Mouse (Mus musculus) left cerebral cortex, adult 8-10 months (tissue): ENCODE data around the gene Jarid2. TPM values are rescaled to one million over a fixed set of nuclear protein-coding genes. Genes with fewer than 3 reads are reported as not detected.

Experiments
- DNase-seq, 2 experiments: peaks; one replicate each; pipeline ENCODE4 v3.0.0; 2022; ENCODE audit warnings: low spot score in 2 of 2
- total RNA-seq, 4 experiments: library from RNA; stranded (reverse); gene quantifications; 2 replicates each; pipeline ENCODE4 v1.2.4; 2022

Gene Jarid2
- total RNA-seq, 4 experiments from 2014 or later: 29.5 to 37.8 (median 33.3) TPM

DNA sequence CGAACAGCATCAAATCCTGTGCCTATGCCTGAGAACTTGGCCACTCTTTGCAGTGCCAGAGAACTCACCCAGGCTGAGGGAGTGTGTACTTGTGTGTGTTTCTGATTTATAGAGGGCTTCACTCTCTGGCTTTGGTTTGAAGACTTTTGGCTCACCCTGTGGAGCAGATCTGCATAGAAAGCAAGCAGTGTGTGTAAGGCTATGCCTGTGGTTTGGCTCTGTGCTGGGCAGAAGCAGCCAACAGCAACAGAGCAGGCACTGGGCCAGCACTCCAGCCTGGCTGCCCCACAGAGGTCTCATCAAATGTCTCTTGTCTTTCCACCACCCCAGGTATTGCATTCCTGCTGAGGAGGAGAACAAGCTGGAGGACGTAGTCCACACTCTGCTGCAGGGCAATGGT, 183.6 kb downstream of the Jarid2 start:
- DNase-seq: no peak

GRCm38 (mm10) chr13:44913560-44913959, 184.3 kb downstream of the Jarid2 start:
- DNase-seq: no peak

DNA sequence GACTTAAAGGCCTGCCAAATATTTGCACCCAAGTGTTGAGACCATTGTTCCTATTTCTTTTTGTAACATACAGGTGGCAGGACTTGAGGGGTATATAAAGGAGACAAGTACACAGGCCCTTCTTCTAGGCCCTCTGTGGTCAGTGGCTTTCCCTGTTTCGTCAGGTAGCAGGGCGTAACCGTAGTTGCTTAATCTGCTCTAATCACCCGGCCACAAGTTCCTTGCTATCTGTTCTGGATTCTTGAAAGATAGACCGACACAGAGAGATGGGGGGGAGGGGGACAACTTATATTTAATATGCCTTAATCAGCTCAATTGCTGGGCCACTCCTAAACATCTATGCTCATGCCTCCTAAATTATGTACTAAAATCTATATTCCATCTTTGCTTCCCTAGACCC, 186.1 kb downstream of the Jarid2 start:
- no peak for DNase-seq

DNA sequence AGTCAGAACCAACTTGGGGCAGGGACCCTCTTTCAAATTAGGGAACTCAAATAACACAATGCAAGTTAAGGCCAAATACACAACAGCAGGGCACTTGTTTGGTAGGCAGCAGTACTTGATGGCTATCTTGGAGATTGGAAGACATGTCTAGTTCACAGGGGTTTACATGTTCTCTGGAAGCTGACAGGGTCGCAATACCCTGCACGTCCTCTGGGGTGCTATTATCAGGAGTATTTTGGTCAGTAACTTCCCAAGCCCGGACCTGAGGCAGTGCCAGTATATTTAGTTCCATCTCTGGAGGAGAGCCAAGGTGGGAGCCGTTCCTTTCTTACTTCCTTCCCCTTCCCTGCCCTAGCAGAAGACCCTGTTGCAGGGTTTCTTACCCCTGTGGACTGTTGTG, 186.7 kb downstream of the Jarid2 start:
- no peak for DNase-seq

GRCm38 (mm10) chr13:44917202-44917601, 187.9 kb downstream of the Jarid2 start:
- no peak for DNase-seq

DNA sequence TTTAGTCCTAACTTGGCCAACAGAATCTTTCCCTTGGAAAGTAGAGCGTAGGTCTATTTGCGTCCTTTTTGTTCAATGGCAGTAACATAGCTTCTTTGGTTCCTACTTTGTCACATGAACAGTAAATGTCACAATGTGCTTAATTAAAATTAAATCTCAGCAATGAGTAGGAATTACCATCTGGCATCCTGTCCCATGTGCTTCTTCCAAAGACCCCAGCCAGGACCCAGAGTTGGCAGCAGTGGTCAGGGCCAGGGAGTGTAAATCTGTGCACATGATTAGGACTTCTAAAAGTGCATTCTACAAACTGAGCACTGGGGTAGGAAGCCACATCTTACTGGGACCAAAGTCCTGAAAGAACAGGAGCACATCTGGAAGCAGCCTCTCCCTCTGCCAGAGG, 189.0 kb downstream of the Jarid2 start:
- no peak for DNase-seq

DNA sequence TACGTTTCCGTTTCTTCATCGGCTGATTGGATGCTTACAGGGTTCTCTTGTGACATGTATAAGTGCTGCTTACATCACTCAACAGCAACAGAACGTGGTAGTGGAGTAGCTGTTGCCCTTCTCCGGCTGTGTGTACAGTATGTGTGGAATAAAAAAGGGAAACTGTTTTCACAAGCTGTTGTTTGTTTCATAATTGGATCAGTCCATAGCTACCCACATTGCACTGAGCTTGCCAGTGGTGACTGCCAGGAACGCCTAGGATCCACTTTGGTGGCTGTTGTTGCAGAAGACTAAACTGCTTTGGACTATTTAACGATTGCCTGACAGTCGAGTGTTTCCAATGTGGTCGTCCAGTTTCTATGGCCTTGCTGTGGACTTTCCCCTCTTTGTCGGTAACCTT, 191.8 kb downstream of the Jarid2 start:
- no peak for DNase-seq

- no peak for DNase-seq
These were observed 192.4 kb downstream of the Jarid2 start for GRCm38 (mm10) chr13:44921721-44922120.

DNA sequence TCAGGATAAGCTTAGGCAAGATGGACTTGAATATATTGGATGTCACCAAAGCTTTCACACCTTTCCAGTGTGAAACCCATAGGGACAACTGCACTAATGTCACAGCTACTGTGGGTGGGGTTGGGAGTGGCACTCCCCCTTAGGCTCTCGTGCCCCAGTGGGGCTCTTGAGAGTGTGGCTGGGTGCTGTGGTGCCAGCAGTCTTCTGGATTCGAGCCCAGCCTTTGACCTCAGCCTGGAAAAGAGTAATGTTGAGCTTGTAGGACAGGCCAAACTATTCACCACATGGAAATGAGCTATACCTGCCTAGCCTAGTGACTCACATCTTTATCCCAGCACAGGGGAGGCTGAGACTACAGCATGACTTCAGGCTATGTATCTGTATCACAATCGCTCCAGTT, 194.8 kb downstream of the Jarid2 start:
- no peak for DNase-seq

DNA sequence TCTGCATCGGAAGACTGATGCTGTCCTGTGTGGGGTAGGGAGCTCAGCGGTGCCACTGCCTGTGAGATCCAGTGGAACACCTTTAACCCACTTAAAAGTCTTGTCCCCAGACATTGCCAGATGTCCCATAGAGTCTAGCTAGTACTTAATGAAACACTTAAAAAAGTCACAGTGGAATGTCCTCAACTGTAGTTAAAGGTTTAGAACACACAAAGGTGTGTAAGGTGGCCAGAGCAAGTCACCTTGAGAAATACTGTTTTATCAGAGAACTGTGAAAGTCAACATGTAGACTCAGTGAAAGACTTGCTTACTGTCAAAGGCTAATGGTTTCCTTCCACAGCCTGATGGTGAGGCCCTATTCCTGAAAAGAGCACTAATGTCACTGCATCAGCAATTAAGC, 195.9 kb downstream of the Jarid2 start:
- DNase-seq: no peak

DNA sequence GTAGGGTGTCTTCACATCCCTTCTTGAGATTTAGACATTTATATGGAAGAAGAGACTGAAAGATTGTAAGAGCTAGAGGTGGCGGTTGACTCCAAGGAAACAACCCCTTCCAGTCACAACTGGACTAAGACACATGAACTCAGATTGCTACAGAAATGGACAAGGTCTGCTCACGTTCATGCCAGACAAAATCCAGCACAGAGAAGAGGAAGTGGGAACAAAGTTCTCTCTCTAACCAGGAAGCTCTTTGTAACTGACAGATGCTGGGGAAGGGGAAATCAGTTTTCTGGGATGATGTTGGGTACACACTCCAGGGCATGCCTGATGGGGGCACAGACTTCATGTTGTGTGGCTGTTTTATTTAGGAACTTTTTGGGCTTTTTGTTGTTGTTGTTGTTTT, 197.0 kb downstream of the Jarid2 start:
- no peak for DNase-seq

DNA sequence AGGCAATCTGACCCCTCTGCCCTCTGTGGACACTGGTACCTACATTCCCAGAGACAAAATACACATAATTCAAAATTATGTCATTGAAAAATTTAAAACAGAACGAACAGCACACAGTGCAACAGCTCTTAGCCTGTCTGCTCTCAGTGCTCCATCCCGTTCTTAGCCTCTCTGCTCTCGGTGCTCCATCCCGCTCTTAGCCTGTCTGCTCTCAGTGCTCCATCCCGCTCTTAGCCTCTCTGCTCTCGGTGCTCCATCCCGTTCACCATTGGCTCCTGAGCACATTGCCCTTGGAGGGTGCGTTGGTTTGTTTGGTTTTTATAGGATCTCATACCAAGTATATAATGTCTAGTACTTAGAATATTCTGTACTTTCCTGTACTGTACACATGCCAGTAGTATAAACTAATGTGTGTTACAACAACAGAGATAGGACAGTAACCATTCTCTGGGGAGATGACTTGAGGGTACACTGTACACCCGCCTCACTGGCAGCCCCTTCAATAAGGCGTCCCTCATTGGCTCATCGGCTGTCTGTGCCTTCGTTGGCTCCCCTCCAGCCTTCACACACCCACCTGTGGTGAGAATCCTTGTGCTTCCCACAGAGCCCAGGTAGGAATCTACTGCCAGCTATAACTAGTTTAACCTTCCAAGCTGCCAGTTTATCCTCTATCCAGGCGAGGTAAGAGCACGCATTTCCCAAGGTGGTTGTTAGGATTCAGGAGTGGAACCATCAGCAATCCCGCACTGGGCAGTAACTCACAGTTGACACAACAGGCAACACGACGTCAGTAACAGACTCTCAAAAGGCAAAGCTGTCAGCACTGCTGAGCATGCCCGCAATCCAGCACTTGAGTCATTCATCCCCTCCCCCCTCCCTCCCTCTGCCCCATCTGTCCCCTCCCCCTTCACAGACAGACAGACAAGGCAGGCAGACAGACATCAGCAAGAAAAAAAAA, 203.3 kb downstream of the Jarid2 start:
- no peak for DNase-seq

GRCm38 (mm10) chr13:44933575-44933974, 204.3 kb downstream of the Jarid2 start:
- DNase-seq: no peak

GRCm38 (mm10) chr13:44937681-44938080, 208.4 kb downstream of the Jarid2 start:
- DNase-seq: no peak

GRCm38 (mm10) chr13:44939326-44940035, 210.2 kb downstream of the Jarid2 start:
- DNase-seq: no peak

- DNase-seq: no peak
These were observed 214.3 kb downstream of the Jarid2 start for GRCm38 (mm10) chr13:44943618-44944017.

DNA sequence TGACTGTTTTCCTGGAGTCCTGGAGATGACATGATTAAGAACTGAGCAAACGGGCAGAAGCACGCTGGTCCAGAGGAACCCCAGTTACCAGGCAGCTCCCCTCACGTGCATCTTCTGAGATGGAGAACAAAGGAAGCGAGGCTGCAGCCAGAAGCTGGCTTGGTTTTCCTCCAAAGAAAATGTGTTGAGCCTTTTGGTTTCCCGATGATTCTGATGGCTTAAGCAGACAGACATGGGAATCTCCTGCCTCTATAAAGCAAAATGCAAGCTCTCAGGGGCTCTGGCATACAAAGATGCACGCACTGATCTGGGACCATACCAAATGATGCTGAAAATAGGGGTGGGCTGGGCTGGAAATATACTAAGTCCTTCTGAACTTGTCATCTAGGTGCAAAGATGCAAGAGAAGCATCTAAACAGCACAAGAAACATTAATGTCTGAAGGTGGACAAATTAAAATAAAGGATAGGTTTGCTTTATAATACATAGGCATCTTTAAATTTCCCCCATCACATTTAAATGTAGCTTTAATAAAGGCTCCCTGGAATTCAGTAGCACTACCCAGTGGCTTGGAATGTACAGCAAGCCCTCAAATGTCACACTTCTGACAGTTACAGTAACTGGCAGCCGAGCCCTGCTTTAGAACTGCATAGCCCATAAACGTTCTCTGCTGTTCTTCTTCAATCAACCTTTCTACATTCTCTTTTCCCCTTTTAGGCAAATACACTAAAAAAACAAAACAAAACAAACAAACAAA, 217.8 kb downstream of the Jarid2 start:
- DNase-seq: no peak

DNA sequence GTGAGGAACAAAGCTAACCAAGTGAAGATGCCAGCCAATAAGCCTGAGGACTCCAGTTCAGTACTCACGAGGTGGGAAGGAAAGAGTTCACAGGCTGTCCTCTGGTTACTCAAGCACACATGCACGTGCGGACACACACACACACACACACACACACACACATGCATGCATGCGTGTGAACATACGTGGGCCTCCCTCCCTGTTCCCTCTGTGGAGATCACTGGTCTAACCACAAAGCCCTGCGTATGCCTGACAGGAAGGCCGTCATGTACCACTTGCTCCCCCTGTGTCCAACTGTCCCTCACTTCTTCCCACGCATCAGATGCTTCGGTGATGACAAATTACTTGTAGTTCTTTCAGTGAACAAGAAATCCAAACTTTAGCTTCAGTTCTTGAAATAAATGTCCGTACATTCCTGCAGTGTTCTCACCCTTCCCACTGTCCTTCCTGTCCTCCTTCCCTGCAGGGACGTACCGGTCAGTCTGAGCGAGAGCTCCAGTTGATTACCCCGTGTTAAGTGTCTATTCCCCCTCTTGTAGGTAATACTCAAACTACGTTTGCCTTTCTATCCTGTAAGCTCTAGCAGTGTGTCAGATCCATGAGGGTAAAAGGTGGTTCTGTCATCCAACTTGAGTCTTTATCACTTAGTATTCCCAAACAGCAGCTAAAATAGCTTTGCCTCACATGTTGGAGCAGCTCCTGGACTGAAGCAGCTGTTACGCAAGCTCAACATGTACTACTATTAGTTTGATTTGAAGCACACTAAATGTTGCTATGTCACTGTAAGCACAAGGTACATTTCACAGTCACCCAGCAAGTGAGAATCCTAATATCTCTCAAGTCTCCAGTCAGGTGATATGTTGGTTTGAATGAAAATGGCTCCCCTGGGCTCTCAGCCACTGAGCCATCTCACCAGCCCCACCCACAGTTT, 219.3 kb downstream of the Jarid2 start:
- peak in 1 of 2 experiments; percentile 42 for DNase-seq

DNA sequence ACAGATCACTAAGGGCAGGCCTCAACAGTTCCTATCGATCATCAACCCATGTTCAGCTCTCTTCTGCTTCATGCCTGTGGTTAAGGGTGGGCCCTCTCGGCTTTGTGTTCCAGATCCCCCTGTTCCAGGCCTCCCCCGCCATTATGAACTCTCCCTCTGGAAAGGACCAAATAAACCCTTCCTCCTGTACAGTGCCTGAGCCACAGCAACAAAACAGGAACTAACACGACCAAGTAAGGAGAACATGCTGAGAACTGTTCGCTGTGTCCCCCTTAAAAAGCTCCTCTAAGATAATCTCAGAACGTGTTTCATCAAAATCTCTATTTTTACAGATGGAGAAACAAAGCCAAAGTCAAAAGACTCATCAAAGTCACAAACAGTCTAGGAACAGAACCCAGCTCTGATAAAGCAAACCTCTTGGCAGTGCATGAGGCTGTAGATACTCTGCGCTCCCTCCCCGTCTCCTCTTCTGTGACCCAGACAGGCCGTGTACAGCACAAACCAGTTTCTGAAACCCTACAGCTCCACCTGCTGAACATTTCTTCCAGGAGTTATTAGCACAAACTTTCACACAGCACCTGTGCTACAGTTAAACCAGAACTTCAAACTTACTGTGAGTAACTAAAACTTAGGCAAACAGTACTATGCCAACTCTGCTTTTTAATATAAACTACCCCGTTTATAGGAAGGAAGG, 223.3 kb downstream of the Jarid2 start:
- no peak for DNase-seq
